Mouse (Mus musculus) bone marrow, adult 2 months (tissue): ENCODE measurements around the gene Mrgbp. TPM values are rescaled to one million over a fixed set of nuclear protein-coding genes. Genes with fewer than 3 reads are reported as not detected.

Source experiments
- H3K27ac ChIP-seq: fragments of 200-500 bp; 2 replicates; pipeline ENCODE4 v1.5.1; 2012; ENCODE audit warnings: low read depth, mild to moderate bottlenecking, control low read depth, inconsistent platforms, low read length; ENCODE audit not compliant: control insufficient read depth, poor library complexity, insufficient read depth
- H3K4me1 ChIP-seq: fragments of 200-500 bp; 2 replicates; pipeline ENCODE4 v1.6.1; 2011; ENCODE audit warnings: low read length; ENCODE audit not compliant: control insufficient read depth, insufficient read depth
- H3K4me3 ChIP-seq: fragments of 200-500 bp; replicated peaks from 2 replicates; pipeline ENCODE3; 2011; ENCODE audit warnings: mild to moderate bottlenecking, low read depth, low read length, control low read depth; ENCODE audit not compliant: control insufficient read depth
- CTCF ChIP-seq: fragments of 200-500 bp; IDR thresholded peaks from 2 replicates; pipeline ENCODE4 v1.5.1; 2011; ENCODE audit warnings: low read length, control low read depth; ENCODE audit not compliant: control insufficient read depth, insufficient read depth
- POLR2A ChIP-seq: fragments of 200-500 bp; IDR thresholded peaks from 2 replicates; pipeline ENCODE4 v1.6.1; 2011; ENCODE audit warnings: low read depth, mild to moderate bottlenecking, control low read depth, low read length, borderline replicate concordance; ENCODE audit not compliant: control insufficient read depth
- WGBS: fragments of 180-500 bp; shearing (Covaris S2); methylation state at CpG from one replicate; pipeline ENCODE4 v1.1.7; 2018; 5-methylcytosine and 5-hydroxymethylcytosine counted together
- polyA plus RNA-seq: library from polyadenylated mRNA; stranded (reverse); fragments of >200 nt; gene quantifications from 2 replicates; pipeline ENCODE4 v1.2.4, GENCODE M21; 2011; ENCODE audit warnings: low replicate concordance; ENCODE audit not compliant: missing spikeins, insufficient read depth, insufficient read length

Mrgbp gene
- polyA plus RNA-seq, 1 experiment: 23.8 TPM

GRCm38 (mm10) chr2:180555219-180555618 is 25.9 kb upstream of the Mrgbp start:
- Histone ChIP-seq H3K4me1 (no peaks in the 10 kb centered on the region; the same call in 1 of the 2 replicates), H3K4me3 (no peak overlapping the region), H3K27ac (no peak overlapping the region)
- WGBS: 49% methylated on average over 3 of the region's 3 CpGs
- TF ChIP-seq POLR2A: no peak
- no peak for TF ChIP-seq CTCF

DNA sequence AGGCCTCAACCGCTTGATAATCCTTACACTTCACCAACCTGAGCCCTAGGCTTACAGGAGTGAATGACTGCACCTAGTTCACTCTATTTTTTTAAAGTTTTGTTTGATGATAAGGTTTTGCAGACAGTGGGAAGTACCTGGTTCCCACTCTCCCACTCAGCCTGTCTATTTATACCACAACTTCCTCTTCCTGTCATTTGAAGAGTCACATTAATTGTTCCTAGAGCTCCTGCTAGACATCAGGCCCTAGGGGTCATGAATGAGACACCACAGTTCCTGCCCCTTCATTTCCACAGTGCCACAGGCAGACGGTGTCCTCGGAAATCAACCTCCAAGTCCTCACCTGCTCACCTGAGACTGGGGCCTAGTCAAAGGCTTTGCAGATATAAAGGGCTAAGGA is 24.6 kb upstream of the Mrgbp start:
- 30% methylated on average over 3 of the region's 3 CpGs for WGBS
- Histone ChIP-seq H3K4me3 (no peak overlapping the region), H3K4me1 (no peaks in the 10 kb centered on the region; the same call in 1 of the 2 replicates), H3K27ac (no peak overlapping the region)
- TF ChIP-seq POLR2A (no peak), CTCF (no peak)

DNA sequence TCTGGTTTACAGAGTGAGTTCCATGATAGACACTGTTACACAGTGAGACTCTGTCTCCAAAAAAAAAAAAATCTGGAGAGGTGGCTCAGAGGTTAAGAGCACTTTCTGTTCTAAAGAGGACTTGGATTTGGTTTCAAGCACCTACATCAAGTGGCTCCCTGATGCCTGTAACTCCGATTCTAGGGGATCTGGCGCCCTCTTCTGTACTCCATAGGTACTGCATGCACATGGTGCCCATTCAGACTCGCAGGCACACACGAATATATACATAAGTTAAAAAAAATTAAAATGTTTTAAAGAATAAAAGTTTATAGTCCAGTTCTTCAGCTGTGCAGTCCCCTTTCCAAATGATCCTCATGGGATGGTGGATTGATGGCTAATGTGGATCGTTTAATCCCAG is 20.9 kb upstream of the Mrgbp start:
- no peaks in the 10 kb centered on the region; the same call in 1 of the 2 replicates for H3K4me1 ChIP-seq
- no peak for TF ChIP-seq POLR2A
- TF ChIP-seq CTCF: peak; percentile 63
- H3K27ac ChIP-seq: no peak overlapping the region
- no peak overlapping the region for H3K4me3 ChIP-seq
- WGBS: 54% methylated on average over 5 of the region's 5 CpGs

DNA sequence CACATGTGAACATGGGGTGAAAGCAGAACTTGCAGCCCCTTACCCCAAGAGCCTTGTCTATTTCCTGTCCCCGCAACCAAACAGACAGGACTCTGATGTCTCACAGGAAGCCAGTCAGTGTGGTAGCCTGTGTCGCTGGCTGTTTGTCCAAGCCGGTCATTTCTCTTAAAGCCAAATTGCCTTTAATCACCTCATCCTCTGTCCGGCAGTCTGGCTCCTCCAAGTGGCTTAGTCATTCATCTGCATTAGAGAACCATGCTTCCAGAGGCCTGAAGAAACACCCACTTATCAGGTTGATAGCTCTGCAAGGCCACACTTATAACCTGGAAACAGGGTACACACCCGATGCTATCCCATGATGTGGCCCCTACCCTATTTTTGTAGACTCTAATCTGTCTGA is 19.0 kb upstream of the Mrgbp start:
- H3K27ac ChIP-seq: no peak overlapping the region
- TF ChIP-seq POLR2A: no peak
- no peak for TF ChIP-seq CTCF
- no peak overlapping the region for H3K4me3 ChIP-seq
- no peaks in the 10 kb centered on the region for H3K4me1 ChIP-seq
- WGBS: 52% methylated on average over 5 of the region's 5 CpGs

GRCm38 (mm10) chr2:180563296-180563695 is 17.8 kb upstream of the Mrgbp start:
- no peaks in the 10 kb centered on the region for H3K4me1 ChIP-seq
- H3K27ac ChIP-seq: no peak overlapping the region
- H3K4me3 ChIP-seq: no peak overlapping the region
- 58% methylated on average over 6 of the region's 6 CpGs for WGBS
- TF ChIP-seq CTCF: no peak
- TF ChIP-seq POLR2A: no peak

GRCm38 (mm10) chr2:180563841-180564240 is 17.3 kb upstream of the Mrgbp start:
- no peak overlapping the region for H3K27ac ChIP-seq
- no peak for TF ChIP-seq POLR2A
- 57% methylated on average over 5 of the region's 5 CpGs for WGBS
- H3K4me1 ChIP-seq: no peaks in the 10 kb centered on the region
- no peak overlapping the region for H3K4me3 ChIP-seq

DNA sequence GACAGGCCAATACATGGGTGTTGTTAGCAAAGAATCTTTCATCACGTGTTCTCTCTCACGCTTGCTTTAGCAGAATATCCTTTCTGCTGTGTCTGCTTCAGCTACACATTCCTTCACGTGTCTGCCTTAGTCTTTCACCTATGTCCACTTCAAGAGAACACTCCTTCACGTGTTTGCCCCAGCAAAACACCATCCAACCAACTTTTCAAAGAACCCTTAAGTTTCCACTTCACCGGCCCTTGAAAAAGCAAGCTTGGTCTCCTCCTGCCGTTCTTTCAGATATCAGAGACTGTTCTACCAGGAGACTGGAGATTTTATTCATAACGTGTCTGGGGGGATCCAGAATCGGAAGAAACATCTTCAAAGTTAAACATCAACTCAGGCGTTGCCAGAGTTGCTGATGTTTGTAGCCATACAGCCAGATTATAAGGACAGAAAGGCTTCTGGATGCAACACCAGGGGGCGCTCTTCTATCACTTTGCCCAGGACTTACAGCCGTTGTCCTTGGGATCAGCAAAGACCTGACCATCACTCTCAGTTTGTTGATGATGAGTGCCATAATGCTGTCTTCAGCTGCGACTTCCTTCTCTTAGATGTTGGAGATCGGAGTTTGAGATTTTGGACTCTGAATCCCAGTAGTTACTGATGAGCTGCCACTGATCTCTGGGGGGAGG is 14.7 kb upstream of the Mrgbp start:
- Histone ChIP-seq H3K4me1 (no peaks in the 10 kb centered on the region), H3K4me3 (no peak overlapping the region), H3K27ac (no peak overlapping the region)
- peak; percentile 77 for TF ChIP-seq CTCF
- no peak for TF ChIP-seq POLR2A
- 34% methylated on average over 13 of the region's 13 CpGs for WGBS

- Histone ChIP-seq H3K27ac (no peak overlapping the region), H3K4me1 (no peaks in the 10 kb centered on the region), H3K4me3 (no peak overlapping the region)
- TF ChIP-seq POLR2A (no peak), CTCF (no peak)
- WGBS: 21% methylated on average over 3 of the region's 3 CpGs
These were observed 12.0 kb upstream of the Mrgbp start for GRCm38 (mm10) chr2:180569028-180569643.
